Mouse (Mus musculus) A20 (cell line): ENCODE measurements around the gene Prc1.

Experiments
- DNase-seq: peaks from one replicate; pipeline ENCODE4 v3.0.0-alpha.2; 2011; ENCODE audit warnings: low read depth, low spot score

The Prc1 gene

DNA sequence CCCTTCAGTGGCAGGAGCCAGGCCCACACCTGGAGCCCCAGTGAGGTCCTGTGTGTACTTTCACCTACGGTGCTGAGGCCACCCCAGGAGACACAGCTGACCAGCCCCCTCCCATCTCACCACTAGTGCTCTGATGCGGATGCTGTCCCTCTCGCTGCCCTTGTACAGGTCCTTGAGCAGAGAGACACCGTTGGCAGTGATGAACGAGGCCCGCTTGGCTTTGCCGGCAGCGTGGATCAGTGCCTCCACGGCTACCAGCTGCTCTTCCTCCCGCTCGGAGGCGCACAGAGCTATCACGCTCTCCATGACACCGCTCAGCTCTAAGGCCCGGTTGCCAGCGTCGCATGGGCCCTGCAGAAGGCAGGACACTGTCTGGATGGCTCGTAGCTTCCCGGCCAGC is 37.2 kb downstream of the Prc1 start:
- DNase-seq, result no peak

DNA sequence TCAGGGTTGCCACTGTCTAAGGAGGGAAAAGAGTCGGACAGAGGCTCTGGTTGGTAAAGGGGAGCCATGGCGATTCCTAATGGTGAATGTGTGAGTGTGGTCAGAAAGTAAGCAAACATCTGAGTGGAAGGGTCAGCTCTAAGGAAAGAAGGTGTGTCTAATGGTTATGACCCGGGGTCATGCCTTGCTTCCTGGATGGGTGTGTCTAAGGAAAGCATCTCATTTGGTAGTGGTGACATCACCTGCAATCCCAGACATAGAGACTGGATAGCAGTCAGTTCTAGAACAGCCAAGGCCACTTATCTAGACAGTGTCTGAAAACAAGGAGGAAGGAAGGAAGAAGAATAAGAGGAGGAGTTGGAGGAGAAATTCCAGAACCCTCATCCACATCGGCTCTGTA is 40.6 kb downstream of the Prc1 start:
- DNase-seq, result no peak

DNA sequence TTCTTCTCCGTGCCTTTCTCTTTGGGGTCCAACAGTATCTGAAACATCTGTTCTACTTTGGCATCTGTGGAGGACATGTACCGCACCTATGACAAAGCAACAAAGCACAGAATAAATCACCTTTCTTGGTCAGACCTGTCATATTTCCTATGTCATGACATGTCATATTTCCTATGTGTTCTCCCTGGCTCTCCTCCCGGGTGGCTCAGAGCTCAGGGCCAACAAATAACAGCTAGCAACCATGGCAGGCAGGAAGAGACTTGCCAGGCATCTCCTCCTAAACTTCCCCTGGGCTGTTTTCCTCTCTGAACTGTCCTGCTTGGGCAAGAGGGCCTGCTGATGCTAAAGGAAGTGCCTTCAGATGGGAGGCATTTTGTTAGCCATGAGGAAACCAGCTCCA is 42.7 kb downstream of the Prc1 start:
- no peak for DNase-seq

DNA sequence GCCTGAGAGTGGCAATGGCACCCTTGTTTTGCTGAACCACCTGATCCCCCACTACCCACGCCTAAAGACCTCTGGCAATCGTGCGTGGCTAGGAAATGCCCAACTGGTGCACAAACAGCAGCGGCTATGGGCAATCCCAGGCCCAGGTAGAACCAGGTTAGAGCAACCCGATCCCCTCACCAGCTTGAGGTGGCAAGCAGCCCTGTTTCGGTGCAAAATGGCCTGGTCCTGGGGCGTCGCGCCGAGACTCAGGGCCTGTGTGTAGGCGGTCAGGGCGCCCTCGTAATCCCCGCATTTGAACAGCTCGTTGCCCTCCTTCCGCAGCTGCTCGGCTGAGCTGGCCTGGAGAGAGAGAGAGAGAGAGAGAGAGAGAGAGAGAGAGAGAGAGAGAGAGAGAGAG is 45.1 kb downstream of the Prc1 start:
- DNase-seq, result peak; percentile 51

DNA sequence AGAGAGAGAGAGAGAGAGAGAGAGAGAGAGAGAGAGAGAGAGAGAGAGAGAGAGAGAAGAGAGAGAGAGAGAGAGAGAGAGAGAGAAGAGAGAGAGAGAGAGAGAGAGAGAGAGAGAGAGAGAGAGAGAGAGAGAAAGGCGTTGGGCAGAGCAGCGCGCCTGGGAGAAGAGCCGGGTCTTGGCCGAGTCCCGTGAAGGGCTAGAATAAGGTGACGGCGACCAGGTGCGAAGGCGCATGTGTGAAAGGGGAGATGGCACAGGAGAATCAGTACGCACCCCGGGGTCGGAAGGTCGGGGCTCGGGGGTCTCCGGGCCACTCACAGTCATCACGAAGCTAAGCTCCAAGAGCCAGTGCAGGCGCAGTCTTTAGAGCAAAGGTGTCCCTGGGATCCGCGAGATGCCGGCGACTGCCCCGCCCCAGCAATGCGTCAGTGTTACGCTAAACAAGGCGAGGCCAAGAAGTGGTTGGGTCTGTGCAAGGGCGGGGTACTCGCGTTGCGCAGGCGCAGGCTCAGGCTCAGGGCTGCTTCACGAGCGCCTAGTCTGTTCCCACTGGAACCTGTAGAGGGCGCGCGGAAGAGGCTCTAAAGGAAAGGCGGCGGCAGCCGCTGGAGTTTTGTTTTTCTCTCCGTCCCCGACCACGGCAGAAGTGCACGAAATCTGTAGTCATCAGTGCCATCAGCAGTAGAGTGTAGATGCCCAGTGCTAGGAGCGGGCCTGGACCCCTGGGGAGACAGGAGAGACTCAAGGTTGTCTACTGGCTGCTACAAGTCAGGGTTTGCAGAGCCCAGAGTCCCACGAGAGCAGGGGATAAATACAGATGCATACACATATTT is 45.8 kb downstream of the Prc1 start:
- peak; percentile 99 for DNase-seq

DNA sequence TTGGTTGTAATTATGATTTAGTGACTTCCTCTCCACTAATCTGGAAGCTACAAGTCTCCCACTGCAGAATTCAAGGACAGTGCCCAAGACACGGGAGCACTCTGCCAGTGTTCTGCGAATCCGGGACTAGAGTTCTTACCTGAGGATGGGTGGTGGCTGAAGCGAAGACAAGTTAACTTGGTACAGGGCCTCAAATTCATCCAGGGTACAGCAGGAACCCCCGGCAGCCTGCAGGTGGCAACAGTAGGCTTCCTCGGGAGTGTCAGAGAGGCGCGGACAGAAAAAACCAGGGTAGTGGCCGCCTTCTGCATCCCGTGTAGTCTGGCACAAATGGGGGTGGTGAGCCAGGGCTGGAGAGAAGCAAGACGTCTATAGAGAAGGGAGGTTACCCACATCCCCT is 46.5 kb downstream of the Prc1 start, which contains the start of gene Unc45a:
Unc45a (minus strand) TSS at position 213 of the 400 bp plus-strand sequence.
- DNase-seq, result peak; percentile 90

DNA sequence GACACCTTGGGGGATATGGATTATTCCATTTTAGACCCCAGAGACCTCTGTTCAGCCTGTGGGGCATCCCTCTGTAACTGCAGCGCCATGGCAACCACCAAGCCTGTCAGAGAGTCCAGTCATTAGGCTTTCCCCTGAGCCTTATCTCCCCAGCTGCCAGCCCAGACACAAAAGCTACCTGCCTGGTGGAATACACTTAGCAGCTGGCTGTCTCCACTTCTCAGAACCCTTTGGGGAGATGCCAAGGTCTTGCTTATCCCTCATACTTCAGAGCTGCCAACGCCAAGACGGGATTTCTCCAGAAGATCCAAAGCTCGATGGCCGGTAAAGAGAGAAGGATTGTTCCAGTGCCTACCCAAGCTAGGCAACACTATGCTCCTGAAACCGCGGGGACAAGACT is 47.5 kb downstream of the Prc1 start:
- DNase-seq, result no peak

DNA sequence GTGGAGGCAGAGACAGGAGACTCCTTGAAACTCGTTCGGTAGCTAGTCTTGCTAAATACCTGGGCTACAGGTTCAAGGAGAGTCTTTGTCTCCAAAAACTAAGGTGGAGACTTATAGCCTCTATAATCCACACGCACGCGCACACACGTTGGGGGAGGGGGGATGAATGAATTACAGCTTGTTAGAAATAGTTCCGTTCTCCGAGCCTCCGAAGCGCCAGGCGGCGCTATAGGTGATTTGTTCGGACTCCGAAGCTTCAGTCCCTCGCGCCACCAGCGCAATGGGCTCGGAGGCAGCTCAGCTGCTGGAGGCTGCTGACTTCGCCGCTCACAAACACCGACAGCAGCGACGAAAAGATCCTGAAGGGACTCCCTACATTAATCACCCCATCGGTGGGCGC is 48.6 kb downstream of the Prc1 start, which contains the start of gene Hddc3:
Hddc3 (plus strand) TSS at position 247 of the 400 bp plus-strand sequence.
- peak; percentile 97 for DNase-seq

DNA sequence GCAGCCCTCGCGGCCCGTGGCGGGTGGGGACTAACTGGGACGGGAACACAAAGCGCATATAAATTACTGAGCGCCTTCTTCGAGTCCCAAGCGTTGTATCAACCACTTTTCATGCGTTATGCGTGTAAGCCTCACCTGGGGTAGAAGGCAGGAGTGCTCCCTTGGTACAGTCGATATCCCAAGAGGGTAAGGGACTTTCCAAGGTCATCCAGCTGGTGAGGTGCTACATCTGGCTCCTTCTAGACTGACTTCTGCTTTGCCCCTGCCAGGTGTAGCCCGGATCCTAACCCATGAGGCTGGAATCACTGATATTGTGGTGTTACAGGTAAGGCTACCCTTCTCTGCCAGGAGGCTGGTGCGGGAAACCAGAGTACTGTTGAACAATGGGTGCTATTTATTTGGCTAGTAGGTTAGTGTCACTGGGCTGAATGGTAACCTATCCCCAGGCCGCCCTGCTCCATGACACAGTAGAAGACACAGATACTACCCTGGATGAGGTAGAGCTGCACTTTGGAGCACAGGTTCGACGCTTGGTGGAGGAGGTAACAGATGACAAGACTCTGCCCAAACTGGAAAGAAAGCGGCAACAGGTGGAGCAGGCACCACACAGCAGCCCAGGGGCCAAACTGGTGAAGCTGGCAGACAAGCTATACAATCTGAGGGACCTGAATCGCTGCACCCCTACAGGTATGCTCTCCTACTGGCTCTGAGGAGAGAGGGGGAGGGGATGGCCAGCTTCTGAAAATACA is 49.2 kb downstream of the Prc1 start:
- no peak for DNase-seq

DNA sequence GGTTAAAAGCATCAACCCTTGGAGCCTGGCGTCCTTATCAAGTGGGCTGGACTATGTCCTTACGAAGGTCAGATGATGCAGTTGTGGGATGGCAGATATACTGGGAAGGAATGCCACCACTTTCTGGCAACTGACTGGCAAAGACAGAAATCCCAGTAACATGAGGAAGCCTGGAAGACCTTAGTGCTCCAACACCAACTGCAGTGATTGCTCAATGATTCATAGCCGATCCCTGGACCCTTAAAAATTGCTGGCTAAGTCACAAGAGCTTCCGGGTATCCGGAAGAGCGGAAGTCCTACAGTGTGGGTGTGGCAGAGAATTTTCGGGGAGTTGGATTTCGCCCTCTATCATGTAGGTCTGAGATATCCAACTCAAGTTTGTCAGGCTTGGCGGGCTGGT is 51.9 kb downstream of the Prc1 start:
- DNase-seq, result no peak

DNA sequence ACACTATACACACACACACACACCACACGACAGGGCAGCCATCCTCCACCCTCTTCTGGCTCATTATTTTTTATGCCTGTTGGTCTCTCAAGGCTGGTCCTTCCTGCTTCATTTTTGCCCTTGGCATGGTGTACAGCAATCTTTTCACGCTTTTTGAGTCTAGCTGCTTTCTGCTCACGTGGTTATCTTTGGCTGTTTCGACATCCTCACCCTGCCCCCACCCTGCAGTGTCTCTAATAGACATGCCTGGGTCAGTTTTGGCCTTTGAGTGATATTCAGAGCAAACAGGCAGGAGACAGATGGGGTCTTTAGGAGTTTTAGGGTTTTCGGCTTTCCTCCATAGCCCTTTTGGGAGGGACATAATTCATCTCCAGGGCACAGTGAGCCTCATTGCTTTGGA is 52.6 kb downstream of the Prc1 start:
- no peak for DNase-seq

DNA sequence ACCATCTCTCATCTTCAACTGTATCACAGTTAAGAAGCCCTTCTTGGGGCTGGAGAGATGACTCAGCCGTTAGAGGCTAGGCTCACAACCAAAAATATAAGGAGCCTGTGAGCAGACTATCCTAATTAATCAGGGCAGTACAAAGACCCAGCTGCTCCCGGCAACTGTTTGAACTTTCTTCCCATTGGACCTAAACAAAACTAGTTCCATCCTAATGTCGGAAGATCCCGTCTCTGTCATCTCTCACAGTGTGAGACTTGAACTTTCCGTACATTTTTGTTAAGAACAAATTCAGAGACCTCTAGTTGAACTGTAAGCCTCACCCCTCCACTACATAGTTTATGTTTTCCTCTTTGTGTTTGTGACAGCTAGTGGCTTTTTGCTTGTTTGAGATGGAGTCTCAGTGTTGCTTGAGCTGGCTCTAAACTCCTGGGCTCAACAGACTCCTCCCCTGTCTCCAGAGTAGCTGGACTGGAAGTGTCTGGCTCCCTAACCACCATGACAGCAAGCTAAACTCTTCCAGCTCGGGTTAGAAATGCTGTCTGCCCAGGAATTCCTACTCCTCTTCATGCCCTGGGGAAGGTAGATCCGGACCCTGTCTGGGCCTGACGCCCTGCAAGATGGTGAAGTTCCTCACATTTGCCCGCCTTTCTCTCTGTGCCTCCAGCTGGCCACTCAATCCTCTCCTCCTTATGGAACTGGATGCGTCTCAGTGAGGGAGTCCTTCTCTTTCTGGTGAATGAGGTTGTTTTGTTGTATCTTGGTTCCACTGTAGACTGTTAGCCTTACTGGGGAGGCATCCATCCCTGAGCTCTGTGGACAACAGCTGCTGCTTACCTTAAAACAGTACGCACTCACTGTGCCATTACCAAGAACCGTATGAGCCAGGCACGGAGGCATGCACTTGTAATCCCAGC is 53.7 kb downstream of the Prc1 start:
- no peak for DNase-seq

DNA sequence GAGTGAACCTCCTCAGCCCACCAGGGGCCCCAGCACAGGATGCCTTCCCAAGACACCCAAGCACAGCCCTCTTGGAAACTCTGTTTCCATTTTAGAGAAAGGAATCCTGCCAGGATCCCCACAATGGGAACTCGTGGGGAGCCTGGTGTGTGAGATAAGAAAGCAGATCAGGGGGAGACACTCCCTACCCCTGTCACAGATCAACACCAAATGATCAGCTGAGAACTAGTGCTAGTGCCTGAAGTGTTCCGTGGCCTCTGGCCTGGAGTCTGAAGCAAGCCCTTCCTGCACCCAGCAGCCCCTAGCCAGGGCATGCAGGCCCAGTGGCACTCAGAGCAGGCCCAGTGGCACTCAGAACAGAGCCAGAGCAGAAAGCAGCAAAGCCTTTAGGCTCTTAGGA is 56.6 kb downstream of the Prc1 start:
- DNase-seq, result no peak

DNA sequence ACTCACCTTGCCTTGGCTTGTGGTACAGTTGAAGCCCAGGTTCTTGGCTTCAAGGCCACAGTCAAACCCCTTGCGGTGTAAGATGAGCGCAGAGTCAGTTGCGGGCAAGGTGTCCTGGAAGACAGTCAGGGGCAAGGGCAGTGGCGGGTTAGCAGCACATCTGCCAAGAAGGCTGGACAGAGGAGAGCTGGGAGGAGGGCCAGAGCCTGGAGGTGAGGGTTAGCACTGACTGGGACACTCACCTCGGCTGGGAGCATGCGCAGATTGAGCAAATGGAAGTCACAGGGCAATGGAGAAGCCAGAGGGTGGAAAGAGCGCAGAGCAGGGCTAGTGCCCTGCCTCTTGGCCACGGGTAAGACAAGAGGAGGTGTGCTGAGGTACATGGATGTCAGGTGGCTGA is 58.7 kb downstream of the Prc1 start:
- DNase-seq, result no peak

DNA sequence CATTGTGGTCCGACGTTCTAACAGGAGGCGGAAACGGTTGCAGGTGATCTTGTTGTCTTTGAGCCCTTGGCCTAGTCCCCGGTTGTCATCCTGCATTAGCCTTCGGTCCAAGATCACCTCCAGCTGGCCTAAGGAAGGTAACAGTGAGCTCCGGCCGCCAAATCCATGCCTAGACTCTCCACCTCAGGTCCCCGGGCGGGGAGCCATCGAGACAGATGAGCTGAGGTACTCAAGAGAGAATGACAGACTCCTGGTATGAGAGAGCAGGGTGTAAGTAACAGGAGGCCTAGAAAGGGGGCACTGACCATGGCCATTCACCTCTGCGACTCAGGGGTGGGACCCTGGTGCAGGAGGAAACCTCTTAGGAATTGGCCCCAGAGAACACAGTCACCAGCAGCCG is 62.1 kb downstream of the Prc1 start:
- DNase-seq, result no peak

DNA sequence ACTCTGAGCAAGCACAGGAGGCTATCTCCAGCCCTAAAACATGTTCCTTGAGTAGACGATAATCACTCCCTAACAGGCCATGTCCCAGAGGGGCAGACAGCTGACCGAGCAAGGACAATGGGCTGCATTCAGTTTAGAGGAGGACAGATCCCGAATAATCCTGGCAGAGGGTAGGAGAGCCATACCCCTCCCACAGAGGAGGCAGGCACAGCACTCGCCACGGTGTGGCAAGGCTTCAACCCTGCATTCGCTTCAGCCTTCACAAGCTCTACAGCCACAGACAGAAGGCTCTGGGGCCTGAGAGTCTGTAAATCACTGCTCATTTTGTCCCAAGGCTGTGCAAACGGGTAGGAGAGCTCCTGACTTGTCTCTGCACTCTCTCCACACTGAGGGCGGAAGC is 62.9 kb downstream of the Prc1 start:
- no peak for DNase-seq

DNA sequence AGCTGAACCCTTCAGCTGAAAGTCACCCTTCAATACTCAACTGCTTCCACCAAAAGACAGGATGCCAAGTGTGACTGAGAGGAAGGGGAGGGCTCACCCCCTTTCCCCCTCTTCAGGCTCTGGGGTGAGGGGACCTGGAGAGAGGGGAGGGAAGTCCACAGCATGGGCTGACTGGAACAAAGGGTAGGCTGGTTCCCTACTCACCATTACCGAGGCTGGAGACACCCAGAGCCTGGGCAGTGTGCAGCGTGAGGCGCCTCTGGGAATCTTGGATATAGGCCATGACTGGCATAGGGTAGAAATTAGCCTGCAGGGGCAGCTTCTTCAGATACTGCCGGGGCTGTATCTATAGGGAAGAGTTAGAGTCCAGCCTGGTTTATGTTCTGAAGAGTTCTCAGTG is 63.8 kb downstream of the Prc1 start:
- DNase-seq, result no peak

DNA sequence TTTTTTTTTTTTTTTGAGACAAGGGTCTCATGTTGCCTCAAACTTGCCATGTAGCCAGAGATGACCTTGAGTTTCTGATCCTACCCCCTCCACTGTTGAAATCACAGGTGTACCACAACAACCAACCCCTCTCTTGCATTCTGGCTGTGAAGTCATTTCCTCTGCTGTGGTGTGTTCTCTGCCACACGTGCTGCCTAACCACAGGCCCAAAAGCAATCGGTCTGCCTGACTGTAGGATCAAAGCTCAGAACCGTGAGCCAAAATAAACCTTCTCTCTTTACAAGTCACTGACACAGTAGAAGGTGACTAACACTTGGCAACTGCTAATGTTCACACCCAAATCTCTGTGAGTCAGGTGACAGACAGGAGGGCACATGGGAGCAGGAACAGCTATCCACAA is 66.2 kb downstream of the Prc1 start:
- no peak for DNase-seq

DNA sequence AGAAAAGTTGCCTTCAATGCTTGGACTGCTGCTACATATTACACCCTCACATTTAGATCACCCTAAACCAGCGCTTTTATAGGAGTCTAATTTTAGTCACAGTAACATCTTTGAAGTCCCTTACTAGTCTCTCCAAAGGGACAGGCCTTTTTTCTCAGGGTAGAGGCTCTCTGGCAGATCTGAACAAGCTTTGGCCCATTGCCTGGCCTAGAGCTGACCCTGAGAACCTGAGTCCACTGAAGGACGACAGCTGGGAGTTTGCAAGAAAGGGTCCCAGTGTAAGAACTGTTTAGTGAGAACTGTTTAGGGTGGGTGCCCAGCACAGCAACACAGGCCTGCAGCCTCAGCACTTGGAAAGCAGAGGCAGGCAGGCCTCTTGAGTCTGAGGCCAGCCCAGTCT is 71.5 kb downstream of the Prc1 start:
- DNase-seq, result no peak
